10 mouse cellular contexts compared by ENCODE assay signal in genomic region chr4:117276281-117276711, GRCm38 (mm10). TPM values are rescaled to one million over a fixed set of nuclear protein-coding genes. Genes with fewer than 3 reads are reported as not detected.
DNase-seq lines count a peak whose midpoint lies in the region; ATAC-seq and TF ChIP-seq lines count a peak whose summit lies in the region.
"Had no signal": no experiment of that assay in that cellular context is flagged by ENCODE, and none has a peak within 500 bp of the region (broad histone marks: within the 10 kb centered on the region; RNA-seq: fewer than 3 reads in every experiment).

No protein-coding gene starts in this region.

- H3K4me1 ChIP-seq in hindbrain, embryonic 15.5 days (replicated peaks): peaks cover 51% of the 10 kb centered on the region
- peaks cover 75% of the 10 kb centered on the region for H3K4me1 ChIP-seq in neural tube, embryonic 13.5 days (replicated peaks)
- H3K4me1 ChIP-seq in heart, adult 2 months (ENCODE audit: control insufficient read depth, insufficient read depth, low read length): no peaks in the 10 kb centered on the region

- H3K79me2 ChIP-seq in heart, adult 2 months (replicated peaks; ENCODE audit: control insufficient read depth, insufficient read depth, low read length): no peaks in the 10 kb centered on the region

- intact Hi-C loops in heart, adult 2 months (cut with DNase I): loop anchor here (10.0 kb wide), 1 partner anchor 499 kb away; no protein-coding TSS in a partner anchor

- ATAC-seq in hindbrain, embryonic 15.5 days (ENCODE audit: low FRiP score, low read depth): peak; percentile 65
- peak; percentile 26; the same call in 1 of the 2 replicates for ATAC-seq in neural tube, embryonic 13.5 days (ENCODE audit: low read depth)
- ATAC-seq: midbrain, embryonic 16.5 days had no signal

- H3K9me3 ChIP-seq in hindbrain, embryonic 15.5 days: no peaks in the 10 kb centered on the region
- H3K9me3 ChIP-seq in neural tube, embryonic 13.5 days: peaks cover 8% of the 10 kb centered on the region; the same call in 1 of the 2 replicates

- H3K27me3 ChIP-seq in hindbrain, embryonic 15.5 days: no peaks in the 10 kb centered on the region
- no peaks in the 10 kb centered on the region for H3K27me3 ChIP-seq in neural tube, embryonic 13.5 days
- H3K27me3 ChIP-seq in heart, adult 2 months (ENCODE audit: control insufficient read depth, insufficient read depth, low read length): no peaks in the 10 kb centered on the region
- H3K27me3 ChIP-seq: lung, embryonic 15.5 days had no signal

- no peak for TF ChIP-seq EP300 in heart, adult 2 months (IDR thresholded peaks at IDR 0.05; ENCODE audit: insufficient read depth, low read depth, low read length)

- peaks cover 46% of the 10 kb centered on the region for H3K36me3 ChIP-seq in hindbrain, embryonic 15.5 days
- peaks cover 95% of the 10 kb centered on the region for H3K36me3 ChIP-seq in neural tube, embryonic 13.5 days
- no peaks in the 10 kb centered on the region for H3K36me3 ChIP-seq in heart, adult 2 months (ENCODE audit: control insufficient read depth, insufficient read depth, low read length)

- H3K27ac ChIP-seq in layer of hippocampus, adult 2 months: peak overlapping the region; percentile 58; the same call in 1 of the 2 replicates
- H3K27ac ChIP-seq in hindbrain, embryonic 15.5 days (replicated peaks): peak overlapping the region; percentile 39; the same call in 1 of the 2 replicates
- H3K27ac ChIP-seq in neural tube, embryonic 13.5 days (replicated peaks): peak overlapping the region; percentile 62; the same call in 1 of the 2 replicates
- no peak overlapping the region for H3K27ac ChIP-seq in heart, adult 2 months
- H3K27ac ChIP-seq: lung, embryonic 15.5 days had no signal

- no peak overlapping the region for H3K4me2 ChIP-seq in hindbrain, embryonic 15.5 days
- no peak overlapping the region for H3K4me2 ChIP-seq in neural tube, embryonic 13.5 days
- H3K4me2 ChIP-seq: lung, embryonic 15.5 days had no signal

- no peak for DNase-seq in layer of hippocampus, adult 2 months (ENCODE audit: low spot score in 2 of 2)
- DNase-seq in layer of hippocampus, postnatal 14 days (ENCODE audit: low spot score in 2 of 2): no peak
- DNase-seq in embryo, embryonic 11 days: peak; percentile 56
- DNase-seq in frontal cortex, postnatal 14 days (ENCODE audit: low spot score in 2 of 2): no peak
- no peak for DNase-seq in heart, adult 2 months

- H3K9ac ChIP-seq in hindbrain, embryonic 15.5 days: no peak overlapping the region
- H3K9ac ChIP-seq in neural tube, embryonic 13.5 days: peak overlapping the region; percentile 22; the same call in 1 of the 2 replicates
- H3K9ac ChIP-seq in heart, adult 2 months (ENCODE audit: low read depth, low read length): no peak overlapping the region

- no peak overlapping the region for H3K4me3 ChIP-seq in layer of hippocampus, adult 2 months
- no peak overlapping the region for H3K4me3 ChIP-seq in hindbrain, embryonic 15.5 days
- no peak overlapping the region for H3K4me3 ChIP-seq in neural tube, embryonic 13.5 days
- H3K4me3 ChIP-seq in heart, adult 2 months: no peak overlapping the region
- H3K4me3 ChIP-seq: lung, embryonic 15.5 days had no signal

- TF ChIP-seq CTCF in layer of hippocampus, adult 2 months (conservative IDR thresholded peaks at IDR 0.05): no peak
- no peak for TF ChIP-seq CTCF in heart, adult 2 months (IDR thresholded peaks at IDR 0.05)

- TF ChIP-seq POLR2A in heart, adult 2 months (IDR thresholded peaks at IDR 0.05; ENCODE audit: insufficient read depth, low read depth, low read length): no peak

- WGBS in hindbrain, embryonic 15.5 days: 68% methylated on average over 17 of the region's 17 CpGs
- 49% methylated on average over 17 of the region's 17 CpGs for WGBS in neural tube, embryonic 13.5 days
- WGBS in heart, adult 2 months: 95% methylated on average over 17 of the region's 17 CpGs

RNA-seq across cellular contexts. Expression of gene Armh1, which starts 24.4 kb away (rescaled TPM):
- under 1 TPM; 0.47 to 0.59 TPM for total RNA-seq in layer of hippocampus, adult 2 months (2021)
- 1 to 10 TPM; 1.1 to 1.4 TPM for total RNA-seq in layer of hippocampus, postnatal 14 days (2021)
- 1.5 and 1.8 TPM in 2 replicates for polyA plus RNA-seq in hindbrain, embryonic 15.5 days (2015; fragmentation: Nextera tagmentation; extraction: Ambion mirVana)
- 0.28 and 0.66 TPM in 2 replicates for polyA plus RNA-seq in neural tube, embryonic 13.5 days (2015; fragmentation: Nextera tagmentation; extraction: Ambion mirVana)
- not detected for total RNA-seq in heart, adult 2 months (2021)
- polyA plus RNA-seq in heart, adult 2 months (2012; rRNA removed): 0.43 TPM in 1 of 2 replicates, not detected in the other
- total RNA-seq: gastrocnemius, adult 18-20 months had no signal

RNA-seq across cellular contexts. Expression of gene Tmem53, which starts 24.5 kb away (rescaled TPM):
- total RNA-seq in layer of hippocampus, adult 2 months (2021): 1 to 10 TPM; 4.7 to 4.9 TPM
- 1 to 10 TPM; 3.5 to 5.1 TPM for total RNA-seq in layer of hippocampus, postnatal 14 days (2021)
- polyA plus RNA-seq in hindbrain, embryonic 15.5 days (2015; fragmentation: Nextera tagmentation; extraction: Ambion mirVana): 9.1 and 9.6 TPM in 2 replicates
- 5.9 and 6.5 TPM in 2 replicates for polyA plus RNA-seq in neural tube, embryonic 13.5 days (2015; fragmentation: Nextera tagmentation; extraction: Ambion mirVana)
- 10 to 100 TPM; 25.0 to 30.6 TPM for total RNA-seq in heart, adult 2 months (2021)
- 51.8 and 62.3 TPM in 2 replicates for polyA plus RNA-seq in heart, adult 2 months (2012; rRNA removed)

Comparison
In these comparisons a context has a peak if more than half of its experiments do, and no peak if none do; other contexts are left out.
1. RNA of gene Tmem53, which starts 24.5 kb away (total RNA-seq): 25.0 to 30.6 TPM in heart, adult 2 months; 3.5 to 5.1 TPM in layer of hippocampus, postnatal 14 days and 4.7 to 4.9 TPM in layer of hippocampus, adult 2 months; every median in the first group is over 4 times any median in the second.